Mouse (Mus musculus) inflammation-experienced regulatory T-cells, adult 6 months (primary cell): ENCODE results near the gene Ier5. TPM values are rescaled to one million over a fixed set of nuclear protein-coding genes. Genes with fewer than 3 reads are reported as not detected.

Source experiments
- ATAC-seq: one replicate; pipeline ENCODE4 v1.8.0; 2017
- polyA plus RNA-seq, 3 experiments: library from polyadenylated mRNA; unstranded; fragments of 100-300 nt; shearing (Covaris generic); gene quantifications; one replicate each; pipeline ENCODE4 v1.2.1; 2017

Ier5 gene
- polyA plus RNA-seq, 3 experiments from 2014 or later, result 6.6 to 12.8 (median 7.5) TPM

DNA sequence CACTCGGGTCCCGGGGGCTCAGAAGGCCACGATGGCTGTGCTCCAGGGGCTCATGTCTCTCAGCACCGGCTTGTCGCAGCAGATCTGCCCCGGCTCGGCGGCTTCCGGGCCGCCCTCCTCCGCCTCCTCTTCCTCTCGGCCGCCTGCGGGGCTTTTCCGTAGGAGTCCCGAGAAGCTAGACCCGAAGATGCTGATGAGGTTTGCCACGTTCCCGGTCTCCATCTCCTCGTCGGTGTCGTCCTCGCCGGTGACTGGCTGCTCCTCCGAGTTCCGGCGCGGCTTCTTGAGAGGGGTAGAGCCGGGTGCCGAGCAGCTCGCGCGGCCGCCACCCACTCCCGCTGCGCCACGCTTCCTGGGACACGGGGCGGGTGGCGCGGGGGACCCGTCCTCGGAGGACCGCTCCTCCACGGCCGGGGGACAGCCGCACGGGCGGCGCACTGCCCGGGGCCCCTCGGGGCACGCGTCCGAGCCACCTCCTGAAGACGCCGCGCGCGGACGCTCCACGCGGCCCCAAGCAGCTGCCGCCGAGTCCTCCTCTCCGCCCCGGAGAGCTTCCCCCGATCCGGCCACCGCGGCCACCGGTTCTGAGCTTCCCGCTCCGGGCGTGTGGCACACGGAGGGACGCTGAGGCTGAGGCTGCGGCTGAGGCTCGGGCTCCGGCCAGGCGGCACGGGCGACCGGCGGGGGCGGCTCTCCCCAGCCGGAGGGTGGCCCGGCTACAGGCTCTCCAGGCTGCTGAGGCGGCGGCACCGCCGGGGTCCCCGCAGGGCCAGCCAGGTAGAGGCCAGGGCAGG, 753 bp downstream of the Ier5 start:
- ATAC-seq, result peak; percentile 27

DNA sequence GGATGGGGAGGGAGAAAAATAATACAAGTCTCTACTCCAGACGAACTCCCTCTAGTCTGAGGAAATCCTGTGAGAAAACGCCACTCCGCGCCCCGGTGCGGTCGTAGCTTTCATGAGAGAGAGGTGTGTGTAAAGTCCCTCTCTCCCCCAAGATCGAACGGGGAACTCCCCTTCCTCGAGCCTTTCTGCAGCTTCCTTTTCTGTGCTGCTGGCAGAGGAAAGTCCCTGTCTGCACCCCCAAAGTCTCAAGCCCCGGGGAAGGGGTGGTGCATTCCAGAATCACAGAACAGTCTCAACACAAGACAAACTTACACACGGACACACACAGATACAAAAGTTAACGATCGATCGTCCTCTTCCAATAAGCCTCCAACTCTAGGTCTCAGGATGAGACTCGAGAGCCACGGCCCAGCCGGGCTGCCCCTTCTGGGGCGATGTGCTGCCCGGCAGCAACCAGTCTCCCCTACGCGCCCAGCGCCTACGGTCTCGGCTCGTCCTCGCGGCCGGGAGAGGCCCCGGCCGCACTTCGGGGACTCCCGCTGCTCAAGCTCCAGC, 1.4 kb downstream of the Ier5 start:
- ATAC-seq, result peak; percentile 67

DNA sequence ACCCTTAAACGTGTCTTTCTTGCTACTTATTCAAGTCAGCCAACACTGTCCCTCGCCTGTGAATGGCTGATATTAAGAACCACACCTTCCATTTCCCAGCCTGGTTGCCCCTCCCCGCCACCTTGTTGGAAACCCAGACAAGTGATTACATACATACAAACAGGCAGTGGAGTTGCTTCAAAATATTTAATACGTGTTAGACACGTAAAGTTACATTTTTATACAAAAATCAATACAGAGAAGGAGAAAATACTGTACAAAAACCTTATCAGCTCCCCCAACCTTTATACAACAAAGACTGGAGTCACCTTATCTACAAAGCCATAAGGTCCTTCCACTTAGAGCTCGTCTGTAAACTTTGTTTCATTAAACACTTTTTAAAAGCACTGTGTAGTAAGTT, 2.1 kb downstream of the Ier5 start:
- no peak for ATAC-seq

- no peak for ATAC-seq
These were observed 2.7 kb downstream of the Ier5 start for GRCm38 (mm10) chr1:155096620-155097261.

DNA sequence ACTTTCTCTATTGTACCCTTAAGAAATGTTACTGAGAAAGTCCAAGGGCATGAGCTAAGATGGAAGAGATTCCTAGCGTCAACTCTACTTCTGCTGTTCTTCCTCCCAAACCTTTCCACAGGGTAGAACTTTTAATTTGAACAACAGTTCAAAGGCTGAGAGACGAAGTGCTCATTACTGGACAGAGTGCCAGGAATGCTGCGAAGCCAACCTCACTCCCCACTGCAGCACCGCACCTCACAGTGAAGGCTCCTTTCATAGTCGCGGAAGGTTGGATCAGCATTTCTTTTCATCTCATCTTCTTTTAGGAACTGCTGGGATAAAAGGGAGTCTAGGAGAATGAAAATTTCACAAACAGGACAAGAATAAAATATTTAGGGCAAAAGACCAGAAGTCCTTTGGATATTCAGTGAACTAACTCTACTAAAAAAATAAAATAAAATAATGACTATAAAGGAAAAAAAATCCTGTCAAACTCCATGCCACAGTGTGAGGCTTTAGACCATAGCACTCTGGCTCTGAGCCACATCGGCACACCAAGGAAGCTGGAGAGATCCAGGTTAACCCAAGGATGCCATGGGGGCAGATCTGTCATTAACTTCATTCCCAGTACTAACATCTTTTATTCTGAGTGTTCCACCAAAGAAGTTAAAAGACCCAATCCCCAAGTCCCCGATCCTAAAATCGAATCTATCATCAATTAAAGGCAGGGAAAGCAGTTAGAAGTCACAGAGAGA, 5.3 kb downstream of the Ier5 start:
- no peak for ATAC-seq

DNA sequence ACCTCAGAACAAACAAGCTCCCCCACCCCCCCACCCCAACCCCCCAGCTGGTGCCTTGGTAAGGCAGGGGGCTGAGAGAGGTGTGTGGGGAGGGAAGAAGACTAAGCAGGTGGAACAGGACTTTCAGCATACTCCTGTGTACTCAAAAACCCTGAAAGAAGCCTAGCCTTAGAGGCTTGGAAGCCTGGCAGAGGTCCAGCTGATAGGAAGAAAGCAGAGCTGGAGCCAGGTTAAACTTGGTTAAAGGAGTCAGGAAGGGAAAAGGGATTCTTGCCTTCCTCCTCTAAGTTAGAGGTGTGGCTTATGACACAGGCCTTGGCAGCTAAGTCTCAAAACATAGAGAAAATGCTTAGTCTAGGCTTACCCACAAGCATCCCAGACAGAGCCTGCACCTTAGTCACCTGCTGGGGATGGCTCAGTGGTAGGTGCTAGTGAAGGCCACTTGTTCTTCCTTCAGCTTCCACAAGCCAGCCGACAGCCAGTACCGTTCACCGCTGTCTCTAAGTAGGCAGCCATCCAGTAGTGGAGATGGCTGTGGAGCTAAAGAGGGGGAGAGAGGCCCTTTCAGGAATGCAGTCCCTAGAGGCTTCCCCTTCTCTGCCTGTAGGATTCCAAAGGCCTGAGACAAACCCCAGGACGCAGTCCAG, 6.2 kb downstream of the Ier5 start:
- no peak for ATAC-seq

- ATAC-seq, result no peak
These were observed 7.3 kb downstream of the Ier5 start for GRCm38 (mm10) chr1:155091842-155092800.

GRCm38 (mm10) chr1:155091374-155091841, 8.0 kb downstream of the Ier5 start:
- ATAC-seq, result peak; percentile 17

GRCm38 (mm10) chr1:155090736-155091135, 8.7 kb downstream of the Ier5 start:
- ATAC-seq, result no peak

DNA sequence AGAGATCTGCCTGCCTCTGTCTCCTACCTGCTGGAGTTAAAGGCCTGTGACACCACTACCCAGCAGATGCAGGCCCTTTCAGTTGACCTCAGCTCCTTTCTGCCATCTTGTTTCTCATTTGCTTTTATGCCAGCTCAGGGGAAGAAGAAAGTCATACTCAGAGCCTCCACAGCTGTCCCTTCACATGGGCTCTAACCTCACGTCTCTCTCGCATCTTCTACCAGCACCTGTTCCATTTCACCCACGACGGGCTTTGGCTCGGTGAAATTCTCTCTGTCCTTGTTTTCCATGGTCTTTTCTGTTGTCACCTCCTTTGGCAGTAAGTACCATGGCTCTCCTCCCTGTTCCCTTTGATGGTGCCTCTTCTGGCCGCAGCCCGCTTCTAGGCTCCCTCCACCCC, 9.1 kb downstream of the Ier5 start:
- ATAC-seq, result no peak

GRCm38 (mm10) chr1:155088847-155089603, 10.4 kb downstream of the Ier5 start:
- peak; percentile 44 for ATAC-seq

DNA sequence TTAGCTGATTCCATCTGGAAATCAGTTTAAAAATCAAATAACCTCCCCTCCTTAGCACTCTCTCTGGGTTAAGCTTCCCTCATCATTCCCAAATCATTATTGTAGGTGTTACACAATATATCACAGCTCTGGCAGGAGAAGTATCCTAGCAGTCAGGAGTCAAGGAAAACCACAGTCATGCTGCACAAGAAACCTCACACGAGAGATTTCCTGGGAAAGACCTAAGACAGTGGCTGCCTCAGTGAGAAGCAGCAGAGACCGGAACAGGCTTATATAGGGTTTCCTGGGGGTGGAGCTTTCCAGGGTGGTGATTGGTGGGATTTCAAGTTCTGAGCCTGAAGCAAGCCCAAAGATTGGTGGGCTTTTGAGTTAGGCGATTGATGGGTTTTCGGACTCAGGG, 11.4 kb downstream of the Ier5 start:
- no peak for ATAC-seq

GRCm38 (mm10) chr1:155086893-155087292, 12.5 kb downstream of the Ier5 start:
- ATAC-seq, result peak; percentile 65

DNA sequence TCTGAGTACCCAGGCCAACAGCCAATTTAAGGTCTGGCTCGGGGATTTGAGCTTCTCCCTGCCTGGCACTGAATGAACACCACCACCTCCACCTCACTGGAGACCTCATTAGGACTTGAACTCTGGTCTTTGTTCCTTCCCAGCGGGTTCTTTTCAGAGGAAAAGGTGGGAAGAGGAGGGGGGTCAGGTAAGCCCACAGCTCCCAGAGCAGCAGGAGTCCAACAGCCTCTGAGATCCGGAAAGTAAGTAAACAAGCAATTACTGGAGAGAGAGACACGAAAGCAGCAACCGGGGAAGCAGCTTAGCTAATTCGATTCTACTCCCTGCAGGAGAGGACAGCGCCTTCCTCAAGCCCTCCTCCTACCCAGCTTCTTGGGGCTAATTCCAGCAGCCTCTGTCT, 13.0 kb downstream of the Ier5 start:
- no peak for ATAC-seq

- ATAC-seq, result no peak
These were observed 14.6 kb downstream of the Ier5 start for GRCm38 (mm10) chr1:155084839-155085238.

DNA sequence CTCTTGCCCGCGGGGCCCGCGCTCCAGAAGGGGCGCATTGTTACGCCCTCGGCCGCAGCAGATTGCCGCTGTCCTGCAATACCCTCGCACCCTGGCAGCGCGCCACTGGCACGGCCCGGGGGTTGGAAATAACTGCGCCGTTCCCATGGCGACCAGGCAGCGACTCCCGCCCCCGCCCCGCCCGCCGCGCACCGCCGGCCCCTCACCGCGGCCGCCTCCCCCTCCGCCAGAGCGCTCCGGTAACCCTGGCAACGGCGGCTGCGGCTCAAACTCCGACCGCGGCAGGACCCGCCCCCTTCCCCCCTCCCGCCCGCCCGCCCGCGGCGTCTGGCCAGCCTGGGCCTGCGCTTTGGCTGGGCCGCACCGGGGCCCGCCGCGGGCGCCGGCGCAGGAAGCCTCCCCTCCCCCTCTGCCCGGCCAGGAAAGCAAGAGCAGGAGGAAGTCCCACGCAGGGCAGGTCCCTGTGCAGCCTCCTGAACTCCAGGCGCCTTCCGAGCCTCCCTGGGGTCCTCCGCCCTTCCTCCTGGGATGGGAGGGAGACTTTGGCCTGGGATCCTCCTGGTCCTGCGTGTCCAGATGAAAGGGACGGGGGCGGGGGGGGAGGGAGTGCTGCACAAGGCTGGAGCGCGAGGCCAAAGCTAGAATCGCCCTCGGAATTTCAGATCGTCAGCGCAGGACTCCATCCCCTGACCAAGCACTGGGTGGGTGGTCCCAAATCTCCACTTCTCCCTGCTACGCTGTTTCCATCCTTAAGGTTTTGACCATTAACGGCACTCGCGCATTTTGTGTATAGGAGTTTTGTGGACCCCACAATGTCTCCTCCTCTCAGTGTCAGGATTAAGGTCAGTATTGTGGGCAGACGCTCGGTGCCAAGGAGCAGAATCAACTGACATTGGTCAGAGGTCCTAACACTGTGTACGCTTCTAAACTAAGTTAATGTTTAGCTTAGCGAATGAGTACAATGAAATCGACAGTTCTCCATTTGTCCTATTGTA, 15.9 kb downstream of the Ier5 start:
- ATAC-seq, result peak; percentile 63

DNA sequence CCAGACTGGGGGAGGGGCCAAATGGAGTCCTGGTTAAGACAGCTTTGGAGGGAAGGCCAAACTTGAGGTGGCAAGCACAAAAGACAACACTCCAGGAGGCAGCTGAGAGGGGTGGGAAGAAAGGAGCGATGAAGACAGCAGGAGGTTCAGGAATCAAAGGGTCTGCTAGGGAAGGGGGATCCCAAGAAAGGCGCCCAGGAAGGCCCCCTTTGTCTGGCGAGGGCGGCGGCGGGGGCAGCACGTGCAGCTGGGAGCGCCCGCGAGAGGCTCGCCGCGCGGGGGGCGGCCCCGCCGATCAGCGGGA, 16.5 kb downstream of the Ier5 start:
- peak; percentile 25 for ATAC-seq

GRCm38 (mm10) chr1:155082158-155082964, 17.1 kb downstream of the Ier5 start:
- no peak for ATAC-seq

DNA sequence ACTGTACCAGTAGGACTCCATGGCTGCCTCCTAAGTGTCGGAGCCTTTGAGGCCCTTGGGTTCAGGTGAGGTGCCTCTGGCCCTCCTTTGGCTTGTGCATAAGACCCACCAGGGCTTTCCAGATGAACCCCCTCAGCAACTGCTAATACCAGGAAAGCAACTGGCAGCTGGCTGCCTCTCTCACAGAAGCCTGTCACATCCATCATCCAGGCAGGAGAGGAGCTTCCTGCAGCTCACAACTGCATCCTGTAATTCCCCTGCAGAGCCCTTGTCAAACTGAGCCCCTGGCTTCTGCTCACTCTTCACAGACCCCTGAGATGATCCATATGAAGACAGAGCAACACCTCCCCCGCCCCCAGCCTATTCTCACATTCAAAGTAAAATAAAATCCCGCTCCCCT, 21.8 kb downstream of the Ier5 start:
- no peak for ATAC-seq
